In genomic region chr3:137918932-137919311, GRCm38 (mm10) we compare ENCODE assay signal across 8 mouse cellular contexts. TPM values are rescaled to one million over a fixed set of nuclear protein-coding genes. Genes with fewer than 3 reads are reported as not detected.
A peak's percentile ranks its signal among the peaks of the same experiment; 100 is the strongest.
DNase-seq lines count a peak whose midpoint lies in the region; ATAC-seq and TF ChIP-seq lines count a peak whose summit lies in the region.

No protein-coding gene starts in this region.

- no peak for TF ChIP-seq CTCF in MEL (IDR thresholded peaks at IDR 0.05 in 2 of 3, conservative IDR thresholded peaks at IDR 0.05 in 1 of 3; ENCODE audit: control insufficient read depth in 1 of 3, insufficient read depth in 1 of 3, low read depth in 2 of 3, low read length in 3 of 3, poor library complexity in 1 of 3, severe bottlenecking in 1 of 3)
- TF ChIP-seq CTCF in intestine, postnatal 0 days (IDR thresholded peaks at IDR 0.05; ENCODE audit: low read depth) = no peak

- TF ChIP-seq EP300 in MEL (IDR thresholded peaks at IDR 0.05; ENCODE audit: low read depth in 1 of 2, low read length in 2 of 2) = no peak

- H3K9me3 ChIP-seq in heart, embryonic 13.5 days = no peaks in the 10 kb centered on the region
- no peaks in the 10 kb centered on the region for H3K9me3 ChIP-seq in MEL (replicated peaks; ENCODE audit: insufficient read depth, low read length)
- H3K9me3 ChIP-seq in erythroblast, embryonic 14.5 days (ENCODE audit: control insufficient read depth, low read length) = no peaks in the 10 kb centered on the region
- no peaks in the 10 kb centered on the region for H3K9me3 ChIP-seq in intestine, postnatal 0 days (ENCODE audit: control insufficient read depth)

- H3K4me3 ChIP-seq in heart, embryonic 13.5 days = peak overlapping the region; percentile 71
- peak overlapping the region; percentile 76 to 95 for H3K4me3 ChIP-seq in MEL (ENCODE audit: control insufficient read depth in 1 of 2, insufficient read depth in 1 of 2, low read depth in 2 of 2, low read length in 2 of 2)
- peak overlapping the region; percentile 74 for H3K4me3 ChIP-seq in erythroblast, embryonic 14.5 days (replicated peaks)
- peak overlapping the region; percentile 65 for H3K4me3 ChIP-seq in intestine, postnatal 0 days (ENCODE audit: low read depth, low read length)

- WGBS in heart, embryonic 13.5 days = 14% methylated on average over 6 of the region's 6 CpGs
- 10% methylated on average over 6 of the region's 6 CpGs for WGBS in intestine, postnatal 0 days

- peak overlapping the region; percentile 74 for H3K4me2 ChIP-seq in heart, embryonic 13.5 days
- peak overlapping the region; percentile 67 for H3K4me2 ChIP-seq in intestine, postnatal 0 days (replicated peaks; ENCODE audit: low read depth)

- TF ChIP-seq RAD21 in MEL (IDR thresholded peaks at IDR 0.05; ENCODE audit: low read depth, low read length) = no peak

- peaks cover 26% of the 10 kb centered on the region for H3K36me3 ChIP-seq in heart, embryonic 13.5 days
- peaks cover 8 to 23% of the 10 kb centered on the region in 2 experiments for H3K36me3 ChIP-seq in MEL (ENCODE audit: control insufficient read depth in 1 of 2, insufficient read depth in 2 of 2, low read length in 2 of 2)
- peaks cover 37% of the 10 kb centered on the region for H3K36me3 ChIP-seq in erythroblast, embryonic 14.5 days (ENCODE audit: control insufficient read depth)
- H3K36me3 ChIP-seq in intestine, postnatal 0 days (ENCODE audit: control insufficient read depth, insufficient read depth) = peaks cover 17% of the 10 kb centered on the region

- peak overlapping the region; percentile 76 for H3K27ac ChIP-seq in heart, embryonic 13.5 days (replicated peaks)
- H3K27ac ChIP-seq in MEL (ENCODE audit: control insufficient read depth, low read depth, low read length) = peak overlapping the region; percentile 66
- H3K27ac ChIP-seq in intestine, postnatal 0 days (ENCODE audit: low read depth, low read length) = peak overlapping the region; percentile 96

- intact Hi-C loops in heart, postnatal 14 days (cut with DNase I) = loop anchor here (2.0 to 10.0 kb wide), 2 partner anchors 54 to 144 kb away; partner anchors contain the start of gene H2afz

- peaks cover 17% of the 10 kb centered on the region for H3K79me2 ChIP-seq in MEL (ENCODE audit: control insufficient read depth, insufficient read depth, low read length, poor library complexity)

- peak overlapping the region; percentile 90 for H3K9ac ChIP-seq in heart, embryonic 13.5 days
- H3K9ac ChIP-seq in MEL (ENCODE audit: control insufficient read depth, low read depth, low read length, poor library complexity, severe bottlenecking) = peak overlapping the region; percentile 76
- peak overlapping the region; percentile 70 for H3K9ac ChIP-seq in intestine, postnatal 0 days (ENCODE audit: low read depth, low read length)

- DNase-seq in heart, postnatal 14 days = no peak
- DNase-seq in MEL (ENCODE audit: low read depth, low spot score) = peak; percentile 60
- DNase-seq in spleen, postnatal 36 days (ENCODE audit: low spot score in 2 of 2) = no peak
- DNase-seq in urinary bladder, postnatal 10 days (ENCODE audit: low spot score) = no peak

- TF ChIP-seq POLR2A in MEL (IDR thresholded peaks at IDR 0.05; ENCODE audit: control insufficient read depth in 1 of 2, insufficient read depth in 1 of 2, low read depth in 1 of 2, low read length in 2 of 2, poor library complexity in 1 of 2) = no peak

- H3K4me1 ChIP-seq in heart, embryonic 13.5 days = peaks cover 19% of the 10 kb centered on the region
- peaks cover 5 to 8% of the 10 kb centered on the region in 2 experiments for H3K4me1 ChIP-seq in MEL (ENCODE audit: control insufficient read depth in 1 of 2, insufficient read depth in 2 of 2, low read length in 2 of 2)
- H3K4me1 ChIP-seq in erythroblast, embryonic 14.5 days (ENCODE audit: control insufficient read depth) = peaks cover 24% of the 10 kb centered on the region
- H3K4me1 ChIP-seq in intestine, postnatal 0 days (replicated peaks; ENCODE audit: control insufficient read depth, insufficient read depth, low read length) = peaks cover 3% of the 10 kb centered on the region; the same call in 1 of the 2 replicates

- no peak; the same call in 1 of the 2 replicates for ATAC-seq in heart, embryonic 13.5 days (ENCODE audit: extremely low read depth, insufficient number of reproducible peaks, low FRiP score, low TSS enrichment)
- peak; percentile 41 for ATAC-seq in intestine, postnatal 0 days
- peak; percentile 36 for ATAC-seq in megakaryocyte-erythroid progenitor cell, adult 5-6 weeks (replicated peaks; ENCODE audit: low FRiP score, low TSS enrichment, poor library complexity, severe bottlenecking)

- no peaks in the 10 kb centered on the region for H3K27me3 ChIP-seq in heart, embryonic 13.5 days (replicated peaks)
- no peaks in the 10 kb centered on the region for H3K27me3 ChIP-seq in MEL (ENCODE audit: control insufficient read depth in 1 of 2, insufficient read depth in 2 of 2, low read length in 2 of 2)
- H3K27me3 ChIP-seq in erythroblast, embryonic 14.5 days (ENCODE audit: control insufficient read depth) = no peaks in the 10 kb centered on the region
- no peaks in the 10 kb centered on the region for H3K27me3 ChIP-seq in intestine, postnatal 0 days (replicated peaks; ENCODE audit: control insufficient read depth, insufficient read depth, low read length)

TF ChIP-seq in MEL, 35 proteins besides CTCF, POLR2A, EP300 and RAD21:
- no peak for TF ChIP-seq ZKSCAN1 (IDR thresholded peaks at IDR 0.05; ENCODE audit: low read depth, low read length)
- TF ChIP-seq MAFK (IDR thresholded peaks at IDR 0.05; ENCODE audit: borderline replicate concordance, low read depth, low read length) = no peak
- TF ChIP-seq KAT2A (conservative IDR thresholded peaks at IDR 0.05; ENCODE audit: low read depth, low read length) = no peak
- no peak for TF ChIP-seq E2F4 (IDR thresholded peaks at IDR 0.05; ENCODE audit: borderline replicate concordance, low read depth, low read length)
- TF ChIP-seq JUND (IDR thresholded peaks at IDR 0.05; ENCODE audit: low read depth, low read length) = no peak
- TF ChIP-seq NRF1 (IDR thresholded peaks at IDR 0.05; ENCODE audit: insufficient read depth, low read depth, low read length, poor library complexity, severe bottlenecking) = no peak
- no peak for TF ChIP-seq RCOR1 (IDR thresholded peaks at IDR 0.05; ENCODE audit: low read depth, low read length)
- no peak for TF ChIP-seq NELFE (IDR thresholded peaks at IDR 0.05; ENCODE audit: low read depth, low read length)
- no peak for TF ChIP-seq ETS1 (IDR thresholded peaks at IDR 0.05; ENCODE audit: low read depth, low read length)
- no peak for TF ChIP-seq SIN3A (IDR thresholded peaks at IDR 0.05; ENCODE audit: low read length)
TF ChIP-seq in MEL: peak in this region for 0.

RNA-seq across cellular contexts. Expression of gene Lamtor3, which starts 0.6 kb away (rescaled TPM):
- 85.4 and 105 TPM in 2 replicates for polyA plus RNA-seq in heart, embryonic 13.5 days (2015; fragmentation: Nextera tagmentation; extraction: Ambion mirVana)
- 10 to 100 TPM; 88.9 to 90.3 TPM for total RNA-seq in heart, postnatal 14 days (2021)
- 73.3 and 77.5 TPM in 2 replicates for total RNA-seq in MEL (2012; rRNA removed)
- polyA plus RNA-seq in MEL (2012; ENCODE audit: insufficient read depth in 1 of 2, insufficient read length in 2 of 2, low read depth in 1 of 2, low replicate concordance in 2 of 2, missing spikeins in 1 of 2) = 10 to 100 TPM in 1 of 2 experiments, not detected in 1; 88.3 TPM
- 1.8 and 2.7 TPM in 2 replicates for polyA plus RNA-seq in erythroblast, embryonic 14.5 days (2012)
- polyA plus RNA-seq in intestine, postnatal 0 days (2015; fragmentation: Nextera tagmentation; extraction: Ambion mirVana) = 156 and 160 TPM in 2 replicates
- 65.7 and 77.2 TPM in 2 replicates for total RNA-seq in megakaryocyte-erythroid progenitor cell, adult 5-6 weeks (2014; fragmentation: Nextera tagmentation)
- total RNA-seq in megakaryocyte-erythroid progenitor cell, adult 5-6 weeks (2017) = 81.7 and 82.1 TPM in 2 replicates

RNA-seq across cellular contexts. Expression of gene Dnajb14, which starts 51.4 kb away (rescaled TPM):
- polyA plus RNA-seq in heart, embryonic 13.5 days (2015; fragmentation: Nextera tagmentation; extraction: Ambion mirVana) = 7.4 and 9.9 TPM in 2 replicates
- 10 to 100 TPM; 10.9 to 11.0 TPM for total RNA-seq in heart, postnatal 14 days (2021)
- 4.2 and 4.4 TPM in 2 replicates for total RNA-seq in MEL (2012; rRNA removed)
- polyA plus RNA-seq in MEL (2012; ENCODE audit: insufficient read depth in 1 of 2, insufficient read length in 2 of 2, low read depth in 1 of 2, low replicate concordance in 2 of 2, missing spikeins in 1 of 2) = 1 to 10 TPM in 1 of 2 experiments, not detected in 1; 6.1 TPM
- polyA plus RNA-seq in erythroblast, embryonic 14.5 days (2012) = 0.11 and 0.14 TPM in 2 replicates
- polyA plus RNA-seq in intestine, postnatal 0 days (2015; fragmentation: Nextera tagmentation; extraction: Ambion mirVana) = 10.6 and 11.1 TPM in 2 replicates
- total RNA-seq in megakaryocyte-erythroid progenitor cell, adult 5-6 weeks (2014; fragmentation: Nextera tagmentation) = 10.3 and 12.8 TPM in 2 replicates
- 7.2 and 9.4 TPM in 2 replicates for total RNA-seq in megakaryocyte-erythroid progenitor cell, adult 5-6 weeks (2017)

RNA-seq across cellular contexts. Expression of gene H2afz, which starts 54.6 kb away (rescaled TPM):
- polyA plus RNA-seq in heart, embryonic 13.5 days (2015; fragmentation: Nextera tagmentation; extraction: Ambion mirVana) = 1,149 and 1,226 TPM in 2 replicates
- 10 to 100 TPM; 80.2 to 99.5 TPM for total RNA-seq in heart, postnatal 14 days (2021)
- total RNA-seq in MEL (2012; rRNA removed) = 1,732 and 2,078 TPM in 2 replicates
- 1,000 to 10,000 TPM; 1,006 to 3,472 TPM for polyA plus RNA-seq in MEL (2012; ENCODE audit: insufficient read depth in 1 of 2, insufficient read length in 2 of 2, low read depth in 1 of 2, low replicate concordance in 2 of 2, missing spikeins in 1 of 2)
- polyA plus RNA-seq in erythroblast, embryonic 14.5 days (2012) = 289 and 384 TPM in 2 replicates
- polyA plus RNA-seq in intestine, postnatal 0 days (2015; fragmentation: Nextera tagmentation; extraction: Ambion mirVana) = 922 and 974 TPM in 2 replicates
- 1,513 and 1,536 TPM in 2 replicates for total RNA-seq in megakaryocyte-erythroid progenitor cell, adult 5-6 weeks (2014; fragmentation: Nextera tagmentation)
- 915 and 1,060 TPM in 2 replicates for total RNA-seq in megakaryocyte-erythroid progenitor cell, adult 5-6 weeks (2017)

Comparison
In these comparisons a context has a peak if more than half of its experiments do, and no peak if none do; other contexts are left out.
1. RNA of gene Lamtor3, which starts 0.6 kb away (polyA plus RNA-seq): 156 to 160 TPM in intestine, postnatal 0 days, 88.3 TPM in MEL and 85.4 to 105 TPM in heart, embryonic 13.5 days; 1.8 to 2.7 TPM in erythroblast, embryonic 14.5 days; every median in the first group is over 10 times any median in the second.
2. Peak in every context shown above with its lines, with median percentiles within 50 percentile points of each other: H3K27ac ChIP-seq, H3K4me3 ChIP-seq and H3K9ac ChIP-seq.